ENCODE assay signal across 11 mouse cellular contexts in the genomic region with DNA sequence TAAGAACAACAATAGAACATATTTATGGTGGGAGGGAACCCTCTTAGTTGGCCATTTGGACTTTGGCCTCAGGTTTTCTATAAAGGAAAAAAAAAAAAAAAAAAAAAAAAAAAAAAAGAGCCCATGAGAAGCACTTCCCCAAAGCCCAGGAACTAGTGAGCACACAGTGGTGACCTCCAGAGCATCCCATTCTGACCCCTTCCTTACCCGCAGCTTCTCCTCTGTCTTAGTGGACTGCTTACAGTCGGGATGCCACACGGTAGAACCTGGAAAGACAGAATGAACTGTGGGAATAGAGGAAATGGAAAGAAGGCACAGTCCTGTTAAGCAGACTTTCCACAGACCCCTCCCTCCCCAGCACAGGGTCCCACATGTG.
A peak's percentile ranks its signal among the peaks of the same experiment; 100 is the strongest.
DNase-seq lines count a peak whose midpoint lies in the region; ATAC-seq and TF ChIP-seq lines count a peak whose summit lies in the region.
"Had no signal": no experiment of that assay in that cellular context is flagged by ENCODE, and none has a peak within 500 bp of the region (broad histone marks: within the 10 kb centered on the region; RNA-seq: fewer than 3 reads in every experiment).

No protein-coding gene starts in this region.

- no peaks in the 10 kb centered on the region for H3K9me3 ChIP-seq in heart, embryonic 16.5 days (replicated peaks; ENCODE audit: control insufficient read depth, low read length)
- no peaks in the 10 kb centered on the region for H3K9me3 ChIP-seq in midbrain, postnatal 0 days (ENCODE audit: low read length)
- no peaks in the 10 kb centered on the region for H3K9me3 ChIP-seq in midbrain, embryonic 13.5 days
- no peaks in the 10 kb centered on the region for H3K9me3 ChIP-seq in intestine, embryonic 15.5 days
- H3K9me3 ChIP-seq in stomach, embryonic 15.5 days, result no peaks in the 10 kb centered on the region
- H3K9me3 ChIP-seq in forebrain, embryonic 15.5 days, result no peaks in the 10 kb centered on the region
- H3K9me3 ChIP-seq: hindbrain, embryonic 13.5 days had no signal

- no peak for TF ChIP-seq CTCF in midbrain, postnatal 0 days (IDR thresholded peaks at IDR 0.05)

- H3K9ac ChIP-seq in heart, embryonic 16.5 days (ENCODE audit: low read length), result no peak overlapping the region
- no peak overlapping the region for H3K9ac ChIP-seq in midbrain, postnatal 0 days (replicated peaks; ENCODE audit: low read length, poor library complexity, severe bottlenecking)
- no peak overlapping the region for H3K9ac ChIP-seq in midbrain, embryonic 13.5 days (replicated peaks)
- H3K9ac ChIP-seq in intestine, embryonic 15.5 days, result no peak overlapping the region
- H3K9ac ChIP-seq in stomach, embryonic 15.5 days, result no peak overlapping the region
- no peak overlapping the region for H3K9ac ChIP-seq in forebrain, embryonic 15.5 days (replicated peaks)
- H3K9ac ChIP-seq: hindbrain, embryonic 13.5 days had no signal

- DNase-seq in heart, adult 8-10 months (ENCODE audit: low spot score), result no peak
- DNase-seq in midbrain, postnatal 0 days (ENCODE audit: low spot score), result no peak
- DNase-seq: adrenal gland, adult 8-10 months had no signal

- peaks cover 20% of the 10 kb centered on the region for H3K4me1 ChIP-seq in heart, embryonic 16.5 days (ENCODE audit: control insufficient read depth, insufficient read depth, low read length)
- peaks cover 6% of the 10 kb centered on the region for H3K4me1 ChIP-seq in midbrain, postnatal 0 days (ENCODE audit: insufficient read depth, low read length)
- peaks cover 27% of the 10 kb centered on the region for H3K4me1 ChIP-seq in midbrain, embryonic 13.5 days (replicated peaks)
- peaks cover 16% of the 10 kb centered on the region; the same call in 1 of the 2 replicates for H3K4me1 ChIP-seq in intestine, embryonic 15.5 days (replicated peaks)
- no peaks in the 10 kb centered on the region for H3K4me1 ChIP-seq in stomach, embryonic 15.5 days
- H3K4me1 ChIP-seq in forebrain, embryonic 15.5 days, result peaks cover 27% of the 10 kb centered on the region

- H3K27ac ChIP-seq in heart, embryonic 16.5 days (ENCODE audit: low read length), result peak overlapping the region; percentile 72
- H3K27ac ChIP-seq in midbrain, postnatal 0 days (ENCODE audit: low read depth, low read length), result 0 out of 2 replicates have a peak overlapping the region, but pooled peaks have one; percentile 18
- H3K27ac ChIP-seq in midbrain, embryonic 13.5 days, result no peak overlapping the region
- no peak overlapping the region for H3K27ac ChIP-seq in intestine, embryonic 15.5 days
- no peak overlapping the region for H3K27ac ChIP-seq in stomach, embryonic 15.5 days
- H3K27ac ChIP-seq in forebrain, embryonic 15.5 days (replicated peaks), result no peak overlapping the region

- no peak overlapping the region for H3K4me2 ChIP-seq in heart, embryonic 16.5 days (ENCODE audit: low read depth, low read length)
- no peak overlapping the region for H3K4me2 ChIP-seq in midbrain, postnatal 0 days (ENCODE audit: low read depth, low read length, poor library complexity, severe bottlenecking)
- H3K4me2 ChIP-seq in midbrain, embryonic 13.5 days (replicated peaks), result no peak overlapping the region
- H3K4me2 ChIP-seq in intestine, embryonic 15.5 days (replicated peaks), result no peak overlapping the region
- H3K4me2 ChIP-seq in stomach, embryonic 15.5 days, result no peak overlapping the region
- H3K4me2 ChIP-seq in forebrain, embryonic 15.5 days (replicated peaks), result no peak overlapping the region
- H3K4me2 ChIP-seq: hindbrain, embryonic 13.5 days had no signal

- 90% methylated on average over 3 of the region's 3 CpGs for WGBS in heart, embryonic 16.5 days
- WGBS in midbrain, postnatal 0 days, result 82% methylated on average over 3 of the region's 3 CpGs
- 95% methylated on average over 3 of the region's 3 CpGs for WGBS in midbrain, embryonic 13.5 days
- WGBS in intestine, embryonic 15.5 days, result 88% methylated on average over 3 of the region's 3 CpGs
- 96% methylated on average over 3 of the region's 3 CpGs for WGBS in stomach, embryonic 15.5 days
- WGBS in forebrain, embryonic 15.5 days, result 87% methylated on average over 3 of the region's 3 CpGs

- no peak overlapping the region for H3K4me3 ChIP-seq in heart, embryonic 16.5 days (ENCODE audit: low read length)
- H3K4me3 ChIP-seq in midbrain, postnatal 0 days (ENCODE audit: low read depth, low read length), result no peak overlapping the region
- no peak overlapping the region for H3K4me3 ChIP-seq in midbrain, embryonic 13.5 days (replicated peaks)
- H3K4me3 ChIP-seq in intestine, embryonic 15.5 days (replicated peaks), result no peak overlapping the region
- H3K4me3 ChIP-seq in stomach, embryonic 15.5 days (replicated peaks), result no peak overlapping the region
- no peak overlapping the region for H3K4me3 ChIP-seq in forebrain, embryonic 15.5 days
- H3K4me3 ChIP-seq: erythroblast, embryonic 14.5 days; hindbrain, embryonic 13.5 days had no signal

- H3K27me3 ChIP-seq in heart, embryonic 16.5 days (ENCODE audit: control insufficient read depth, insufficient read depth, low read length), result no peaks in the 10 kb centered on the region
- H3K27me3 ChIP-seq in midbrain, postnatal 0 days (ENCODE audit: insufficient read depth, low read length), result no peaks in the 10 kb centered on the region
- H3K27me3 ChIP-seq in midbrain, embryonic 13.5 days, result no peaks in the 10 kb centered on the region
- H3K27me3 ChIP-seq in intestine, embryonic 15.5 days (replicated peaks), result no peaks in the 10 kb centered on the region
- H3K27me3 ChIP-seq in stomach, embryonic 15.5 days (replicated peaks), result no peaks in the 10 kb centered on the region
- H3K27me3 ChIP-seq in forebrain, embryonic 15.5 days, result no peaks in the 10 kb centered on the region
- H3K27me3 ChIP-seq: hindbrain, embryonic 13.5 days; Patski had no signal

- peaks cover 4% of the 10 kb centered on the region; the same call in 1 of the 2 replicates for H3K36me3 ChIP-seq in heart, embryonic 16.5 days (ENCODE audit: control insufficient read depth, insufficient read depth)
- no peaks in the 10 kb centered on the region for H3K36me3 ChIP-seq in midbrain, postnatal 0 days (ENCODE audit: insufficient read depth, low read length)
- H3K36me3 ChIP-seq in midbrain, embryonic 13.5 days, result no peaks in the 10 kb centered on the region
- no peaks in the 10 kb centered on the region for H3K36me3 ChIP-seq in intestine, embryonic 15.5 days
- no peaks in the 10 kb centered on the region for H3K36me3 ChIP-seq in stomach, embryonic 15.5 days
- H3K36me3 ChIP-seq in forebrain, embryonic 15.5 days, result no peaks in the 10 kb centered on the region
- H3K36me3 ChIP-seq: hindbrain, embryonic 13.5 days had no signal

- 0 out of 2 replicates have a peak, but pooled peaks have one; percentile 3 for ATAC-seq in heart, embryonic 16.5 days (replicated peaks; ENCODE audit: extremely low read depth, insufficient read depth, low FRiP score)
- no peak for ATAC-seq in midbrain, postnatal 0 days (ENCODE audit: low FRiP score)
- ATAC-seq in midbrain, embryonic 13.5 days, result no peak
- peak; percentile 46 for ATAC-seq in intestine, embryonic 15.5 days
- peak; percentile 32; the same call in 1 of the 2 replicates for ATAC-seq in stomach, embryonic 15.5 days (ENCODE audit: insufficient read depth, low FRiP score, low read depth)
- ATAC-seq in forebrain, embryonic 15.5 days (replicated peaks), result no peak

Comparison
In these comparisons a context has a peak if more than half of its experiments do, and no peak if none do; other contexts are left out.
1. H3K27ac ChIP-seq: peak in heart, embryonic 16.5 days (single experiment) and midbrain, postnatal 0 days (single experiment); none in midbrain, embryonic 13.5 days (single experiment), intestine, embryonic 15.5 days (single experiment), stomach, embryonic 15.5 days (single experiment) and forebrain, embryonic 15.5 days (single experiment).
2. ATAC-seq: peak in heart, embryonic 16.5 days (single experiment), intestine, embryonic 15.5 days (single experiment) and stomach, embryonic 15.5 days (single experiment); none in midbrain, postnatal 0 days (single experiment), midbrain, embryonic 13.5 days (single experiment) and forebrain, embryonic 15.5 days (single experiment).